Mouse (Mus musculus): ENCODE results near the gene Cux2. TPM values are rescaled to one million over a fixed set of nuclear protein-coding genes. Genes with fewer than 3 reads are reported as not detected.

Cux2 gene
- polyA plus RNA-seq, 1 experiment: not detected

- Histone ChIP-seq H3K27me3 (replicated peaks) (peaks cover 24% of the 10 kb centered on the region), H3K9me3 (peaks cover 23% of the 10 kb centered on the region), H3K36me3 (replicated peaks; ENCODE audit: low read length) (no peaks in the 10 kb centered on the region), H3K4me3 (replicated peaks) (no peak overlapping the region), H3K4me1 (peaks cover 6% of the 10 kb centered on the region; the same call in 1 of the 2 replicates)
- TF ChIP-seq GATA1 (IDR thresholded peaks at IDR 0.05; ENCODE audit: borderline replicate concordance, low read length) (no peak), FLI1 (IDR thresholded peaks at IDR 0.05; ENCODE audit: low read length) (no peak)
Measured at GRCm38 (mm10) chr5:122083282-122083681, 33.4 kb upstream of the Cux2 start.

GRCm38 (mm10) chr5:122081471-122081870, 31.6 kb upstream of the Cux2 start:
- H3K36me3 ChIP-seq (replicated peaks; ENCODE audit: low read length): no peaks in the 10 kb centered on the region
- no peak overlapping the region for H3K4me3 ChIP-seq (replicated peaks)
- H3K9me3 ChIP-seq: peaks cover 24% of the 10 kb centered on the region
- peaks cover 21% of the 10 kb centered on the region for H3K27me3 ChIP-seq (replicated peaks)
- peaks cover 6% of the 10 kb centered on the region; the same call in 1 of the 2 replicates for H3K4me1 ChIP-seq
- no peak for TF ChIP-seq GATA1 (IDR thresholded peaks at IDR 0.05; ENCODE audit: borderline replicate concordance, low read length)
- TF ChIP-seq FLI1 (IDR thresholded peaks at IDR 0.05; ENCODE audit: low read length): no peak

GRCm38 (mm10) chr5:122080930-122081329, 31.0 kb upstream of the Cux2 start:
- no peaks in the 10 kb centered on the region for H3K36me3 ChIP-seq (replicated peaks; ENCODE audit: low read length)
- TF ChIP-seq FLI1 (IDR thresholded peaks at IDR 0.05; ENCODE audit: low read length): no peak
- TF ChIP-seq GATA1 (IDR thresholded peaks at IDR 0.05; ENCODE audit: borderline replicate concordance, low read length): no peak
- H3K4me1 ChIP-seq: peaks cover 6% of the 10 kb centered on the region; the same call in 1 of the 2 replicates
- peaks cover 24% of the 10 kb centered on the region for H3K9me3 ChIP-seq
- H3K4me3 ChIP-seq (replicated peaks): no peak overlapping the region
- H3K27me3 ChIP-seq (replicated peaks): peaks cover 18% of the 10 kb centered on the region

- Histone ChIP-seq H3K27me3 (replicated peaks) (peaks cover 17% of the 10 kb centered on the region), H3K9me3 (peaks cover 24% of the 10 kb centered on the region), H3K36me3 (replicated peaks; ENCODE audit: low read length) (no peaks in the 10 kb centered on the region), H3K4me3 (replicated peaks) (no peak overlapping the region), H3K4me1 (no peaks in the 10 kb centered on the region)
- TF ChIP-seq GATA1 (IDR thresholded peaks at IDR 0.05; ENCODE audit: borderline replicate concordance, low read length) (no peak), FLI1 (IDR thresholded peaks at IDR 0.05; ENCODE audit: low read length) (no peak)
Measured at GRCm38 (mm10) chr5:122079796-122080195, 29.9 kb upstream of the Cux2 start.

- Histone ChIP-seq H3K36me3 (replicated peaks; ENCODE audit: low read length) (no peaks in the 10 kb centered on the region), H3K27me3 (replicated peaks) (peaks cover 29% of the 10 kb centered on the region)
- TF ChIP-seq FLI1 (IDR thresholded peaks at IDR 0.05; ENCODE audit: low read length) (no peak), GATA1 (IDR thresholded peaks at IDR 0.05; ENCODE audit: borderline replicate concordance, low read length) (no peak)
Measured at GRCm38 (mm10) chr5:122077244-122077643, 27.3 kb upstream of the Cux2 start.

GRCm38 (mm10) chr5:122075736-122076135, 25.8 kb upstream of the Cux2 start:
- H3K9me3 ChIP-seq: peaks cover 24% of the 10 kb centered on the region
- H3K27me3 ChIP-seq (replicated peaks): peaks cover 34% of the 10 kb centered on the region
- no peak overlapping the region for H3K4me3 ChIP-seq (replicated peaks)
- no peaks in the 10 kb centered on the region for H3K4me1 ChIP-seq
- TF ChIP-seq FLI1 (IDR thresholded peaks at IDR 0.05; ENCODE audit: low read length): no peak
- no peak for TF ChIP-seq GATA1 (IDR thresholded peaks at IDR 0.05; ENCODE audit: borderline replicate concordance, low read length)
- no peaks in the 10 kb centered on the region for H3K36me3 ChIP-seq (replicated peaks; ENCODE audit: low read length)

More at GRCm38 (mm10) chr5:122077244-122077643, 27.3 kb upstream of the Cux2 start:
- no peak overlapping the region for H3K4me3 ChIP-seq (replicated peaks)
- H3K4me1 ChIP-seq: no peaks in the 10 kb centered on the region
- peaks cover 24% of the 10 kb centered on the region for H3K9me3 ChIP-seq

- H3K36me3 ChIP-seq (replicated peaks; ENCODE audit: low read length): no peaks in the 10 kb centered on the region
- no peaks in the 10 kb centered on the region for H3K9me3 ChIP-seq
- no peaks in the 10 kb centered on the region for H3K4me1 ChIP-seq
- TF ChIP-seq FLI1 (IDR thresholded peaks at IDR 0.05; ENCODE audit: low read length) (no peak), GATA1 (IDR thresholded peaks at IDR 0.05; ENCODE audit: borderline replicate concordance, low read length) (no peak)
- H3K4me3 ChIP-seq (replicated peaks): no peak overlapping the region
- H3K27me3 ChIP-seq (replicated peaks): peaks cover 46% of the 10 kb centered on the region
Measured at GRCm38 (mm10) chr5:122071997-122072396, 22.1 kb upstream of the Cux2 start.

- TF ChIP-seq FLI1 (IDR thresholded peaks at IDR 0.05; ENCODE audit: low read length) (no peak), GATA1 (IDR thresholded peaks at IDR 0.05; ENCODE audit: borderline replicate concordance, low read length) (no peak)
- Histone ChIP-seq H3K27me3 (replicated peaks) (peaks cover 49% of the 10 kb centered on the region), H3K4me1 (no peaks in the 10 kb centered on the region), H3K4me3 (replicated peaks) (no peak overlapping the region), H3K36me3 (replicated peaks; ENCODE audit: low read length) (no peaks in the 10 kb centered on the region), H3K9me3 (no peaks in the 10 kb centered on the region)
Measured at GRCm38 (mm10) chr5:122070963-122071800, 21.3 kb upstream of the Cux2 start.

- Histone ChIP-seq H3K4me1 (no peaks in the 10 kb centered on the region), H3K27me3 (replicated peaks) (peaks cover 54% of the 10 kb centered on the region), H3K4me3 (replicated peaks) (no peak overlapping the region), H3K9me3 (no peaks in the 10 kb centered on the region), H3K36me3 (replicated peaks; ENCODE audit: low read length) (no peaks in the 10 kb centered on the region)
- TF ChIP-seq GATA1 (IDR thresholded peaks at IDR 0.05; ENCODE audit: borderline replicate concordance, low read length) (no peak), FLI1 (IDR thresholded peaks at IDR 0.05; ENCODE audit: low read length) (no peak)
Measured at GRCm38 (mm10) chr5:122068563-122068962, 18.7 kb upstream of the Cux2 start.

- peaks cover 11% of the 10 kb centered on the region for H3K4me1 ChIP-seq
- H3K4me3 ChIP-seq (replicated peaks): no peak overlapping the region
- H3K36me3 ChIP-seq (replicated peaks; ENCODE audit: low read length): no peaks in the 10 kb centered on the region
- no peaks in the 10 kb centered on the region for H3K9me3 ChIP-seq
- peaks cover 66% of the 10 kb centered on the region for H3K27me3 ChIP-seq (replicated peaks)
- TF ChIP-seq FLI1 (IDR thresholded peaks at IDR 0.05; ENCODE audit: low read length): no peak
- no peak for TF ChIP-seq GATA1 (IDR thresholded peaks at IDR 0.05; ENCODE audit: borderline replicate concordance, low read length)
Measured at GRCm38 (mm10) chr5:122063204-122063933, 13.5 kb upstream of the Cux2 start.
